Mouse (Mus musculus): ENCODE results near the gene Ypel2.

Ypel2 gene

DNA sequence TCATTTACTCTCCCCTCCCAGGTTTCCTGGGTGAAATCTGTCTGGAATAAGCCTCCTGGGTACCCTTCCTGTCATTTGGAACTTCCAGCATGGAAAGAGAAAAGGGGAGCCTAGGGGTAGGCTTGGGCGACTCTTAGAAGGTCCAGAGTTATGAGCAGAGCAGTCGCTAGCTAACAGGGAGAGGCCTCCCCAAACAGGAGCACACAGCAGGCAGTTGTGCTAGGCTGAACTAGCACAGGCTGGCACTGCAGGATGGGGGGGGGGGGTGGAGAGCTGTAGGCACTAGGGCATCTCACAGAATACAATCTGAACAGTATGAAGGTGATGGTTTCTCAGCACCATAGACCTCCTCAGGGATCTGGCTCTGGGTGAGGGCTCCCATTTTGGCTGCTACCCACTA, 31.1 kb downstream of the Ypel2 start:
- DNase-seq (ENCODE audit: low read depth, low spot score): no peak

DNA sequence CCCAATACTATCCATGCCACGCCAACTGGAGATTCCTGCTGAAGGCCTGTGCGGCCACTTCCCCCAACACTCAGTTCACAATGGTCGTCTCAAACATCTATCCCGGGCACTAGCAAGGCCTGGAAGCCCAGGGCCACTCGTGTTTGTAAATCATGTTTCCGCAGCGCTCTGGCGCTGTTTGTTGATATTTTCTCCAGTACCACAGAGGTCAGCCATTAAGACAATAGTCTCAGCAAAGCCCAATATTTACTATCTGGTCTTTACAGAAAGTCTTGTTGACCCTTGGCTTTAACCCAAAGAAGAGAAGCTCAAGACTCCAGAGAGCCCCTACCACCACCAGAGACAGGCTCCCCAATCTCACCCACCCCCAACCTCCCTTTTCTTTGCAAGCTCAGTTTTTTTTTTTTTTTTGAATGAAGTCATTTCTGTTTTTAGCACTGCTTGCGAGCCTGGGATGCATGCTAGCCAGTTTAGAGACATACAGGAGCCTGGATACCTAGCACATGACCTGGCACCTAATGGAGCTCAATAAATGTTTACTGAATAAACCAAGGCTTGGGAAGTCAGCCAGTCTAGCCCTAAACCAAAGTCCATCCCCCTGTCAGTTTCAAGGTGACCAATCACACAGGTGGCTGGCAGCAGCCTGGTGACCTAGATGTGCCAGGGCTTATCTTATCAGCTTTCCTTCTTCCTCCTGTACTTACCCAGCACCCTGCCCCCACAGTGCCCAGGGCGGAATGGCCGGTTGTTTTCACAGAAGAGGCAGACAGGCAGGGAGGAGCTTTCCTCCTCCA, 31.8 kb downstream of the Ypel2 start:
- no peak for DNase-seq (ENCODE audit: low read depth, low spot score)

DNA sequence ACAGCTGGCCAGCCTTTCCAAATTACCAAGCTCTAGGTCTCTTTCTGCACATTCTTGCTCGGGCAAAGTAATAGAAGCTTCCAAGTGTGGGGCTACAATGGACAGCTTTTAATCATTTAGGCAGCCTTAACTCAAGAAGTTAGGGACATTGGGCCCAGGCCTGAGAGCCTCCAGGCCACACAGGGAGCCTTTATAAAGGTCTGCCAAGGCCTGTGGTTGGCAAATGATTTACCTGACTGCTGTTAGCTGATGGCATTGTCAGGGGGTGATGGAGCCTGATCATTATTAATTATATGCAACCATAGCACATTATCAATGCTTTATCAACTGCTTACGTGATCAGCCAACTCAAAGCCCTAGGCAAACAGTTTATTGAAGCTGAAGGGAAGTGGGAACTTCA, 33.2 kb downstream of the Ypel2 start:
- no peak for DNase-seq (ENCODE audit: low read depth, low spot score)

DNA sequence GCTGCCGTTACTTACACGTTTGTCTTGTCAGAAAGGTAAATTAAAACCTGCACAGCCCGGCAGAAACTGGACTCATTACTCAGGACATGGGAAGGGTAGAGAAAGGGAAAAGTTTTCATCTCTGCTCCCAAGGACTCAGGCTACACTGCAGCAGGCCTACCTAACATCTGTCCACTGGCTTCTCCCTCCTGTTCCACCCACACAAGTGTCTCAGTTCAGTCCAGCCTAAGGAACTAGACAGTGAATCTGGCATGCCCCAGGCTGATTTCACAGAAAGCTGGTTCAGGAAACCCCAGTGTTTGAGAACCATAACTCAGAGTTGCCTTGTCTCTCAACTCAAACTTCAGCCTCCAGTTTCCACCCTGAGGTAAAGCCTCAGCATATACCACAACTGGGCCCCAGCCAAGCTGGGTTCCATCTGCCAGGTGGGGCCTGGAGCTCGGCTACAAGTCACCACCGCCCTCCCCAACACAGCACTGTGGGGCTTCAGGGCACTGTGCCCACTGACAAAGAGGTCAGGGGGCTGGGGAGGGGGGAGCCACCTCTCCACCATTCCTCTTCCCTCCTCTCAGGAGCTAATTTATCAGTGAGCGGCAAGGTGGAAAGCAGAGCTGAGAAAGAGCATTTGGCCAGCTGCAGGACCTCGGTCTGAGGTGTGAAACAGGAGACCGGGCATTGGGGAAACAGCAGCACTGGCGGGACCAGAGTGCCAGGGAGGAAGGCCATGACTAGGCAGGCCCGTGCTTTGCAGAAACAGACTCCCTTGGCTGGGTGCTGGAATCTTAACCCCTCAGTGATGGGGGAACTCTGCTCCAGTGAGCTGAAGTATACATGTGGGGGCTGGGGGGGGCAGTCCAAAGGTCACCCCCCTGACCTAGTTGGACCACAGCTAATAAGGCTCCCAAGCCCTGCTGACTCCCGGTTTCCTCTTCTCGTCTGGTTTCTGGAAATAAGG, 34.5 kb downstream of the Ypel2 start:
- no peak for DNase-seq (ENCODE audit: low read depth, low spot score)

DNA sequence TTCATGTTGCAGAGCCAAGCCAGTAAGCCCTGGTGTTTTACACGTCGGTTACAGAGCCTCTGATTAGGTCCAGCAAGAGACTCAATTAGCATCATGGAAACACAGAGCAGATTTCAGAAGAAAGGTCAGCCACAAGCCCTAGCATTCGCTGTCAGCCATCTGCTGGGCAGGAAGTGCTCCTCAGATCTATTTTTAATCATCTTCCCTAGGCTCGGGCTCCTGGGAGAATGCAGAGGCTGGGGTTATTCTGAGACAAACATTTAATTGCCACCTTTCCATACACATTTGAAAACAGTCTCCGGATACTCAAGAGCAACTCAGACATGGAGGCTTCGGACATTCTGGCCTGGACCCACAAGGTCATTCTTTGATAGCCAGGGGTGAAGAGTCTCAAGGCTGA, 35.3 kb downstream of the Ypel2 start:
- no peak for DNase-seq (ENCODE audit: low read depth, low spot score)

DNA sequence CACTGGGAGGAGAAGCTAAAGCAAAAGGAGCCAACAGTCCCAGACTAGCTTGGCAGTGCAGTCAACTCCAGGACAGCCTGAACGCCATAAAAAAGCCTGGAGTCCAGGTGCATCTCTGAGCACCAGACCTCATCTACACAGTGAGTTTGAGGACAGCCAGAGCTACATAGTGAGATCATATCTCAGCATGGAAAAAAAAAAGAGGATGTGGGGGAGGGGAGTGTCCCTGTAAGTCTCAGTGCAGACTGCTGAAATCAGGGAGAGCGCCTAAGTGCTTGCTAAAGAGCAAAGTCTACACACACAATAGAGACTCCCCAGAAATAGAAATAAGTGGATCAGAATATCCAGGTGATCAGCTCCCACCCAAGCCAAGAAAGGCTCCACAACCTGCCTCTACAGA, 37.1 kb downstream of the Ypel2 start:
- DNase-seq (ENCODE audit: low read depth, low spot score): no peak

DNA sequence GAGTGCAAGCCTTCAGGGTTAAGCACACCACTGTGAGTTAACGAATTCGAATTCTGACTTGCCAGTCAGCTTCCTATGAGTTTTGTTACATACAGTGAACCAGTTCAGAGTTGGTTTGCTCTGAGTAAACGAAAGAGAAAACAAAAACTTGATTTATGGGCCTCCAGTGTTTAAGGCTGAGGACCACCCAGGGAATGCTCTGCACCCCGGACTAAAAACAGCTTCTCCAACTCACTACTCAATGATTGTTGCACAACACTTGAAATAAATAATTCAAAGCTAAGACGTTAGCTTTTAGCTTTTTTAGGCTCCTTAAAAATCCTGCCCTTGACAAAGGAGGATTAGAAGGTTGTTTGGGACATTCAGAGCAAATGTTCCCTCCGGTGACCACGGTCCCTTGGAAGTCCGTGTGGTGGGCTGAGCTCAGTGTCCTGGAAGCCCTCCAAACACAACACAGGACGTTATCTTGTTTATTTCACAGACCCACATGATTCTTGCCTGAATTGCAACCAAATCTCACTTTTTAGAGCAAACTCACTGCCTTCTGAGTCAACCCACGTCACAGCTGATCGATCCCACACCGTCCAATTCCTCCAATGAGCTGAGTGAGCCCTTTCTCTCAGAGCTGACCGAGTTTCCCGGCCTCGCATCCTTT, 38.8 kb downstream of the Ypel2 start:
- DNase-seq (ENCODE audit: low read depth, low spot score): no peak

DNA sequence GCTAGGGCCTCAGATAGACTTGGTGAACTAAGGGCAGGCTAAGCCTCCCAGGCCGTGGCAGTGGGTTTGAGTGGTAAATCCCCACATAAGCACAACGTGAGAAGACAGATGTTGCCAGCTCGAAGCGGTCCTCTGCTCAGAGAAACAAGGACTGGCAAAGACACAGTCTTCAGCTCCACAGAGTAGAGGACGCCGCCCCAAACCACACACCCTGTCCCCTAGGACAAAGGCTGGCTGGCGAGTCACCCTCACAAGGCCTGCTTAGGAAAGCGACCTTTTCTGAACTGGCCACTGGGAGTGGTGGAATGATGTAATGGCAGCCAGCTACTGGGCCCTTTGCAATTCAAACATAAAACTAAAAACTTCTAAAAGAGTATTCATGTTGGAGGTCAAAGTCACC, 40.4 kb downstream of the Ypel2 start:
- DNase-seq (ENCODE audit: low read depth, low spot score): no peak

DNA sequence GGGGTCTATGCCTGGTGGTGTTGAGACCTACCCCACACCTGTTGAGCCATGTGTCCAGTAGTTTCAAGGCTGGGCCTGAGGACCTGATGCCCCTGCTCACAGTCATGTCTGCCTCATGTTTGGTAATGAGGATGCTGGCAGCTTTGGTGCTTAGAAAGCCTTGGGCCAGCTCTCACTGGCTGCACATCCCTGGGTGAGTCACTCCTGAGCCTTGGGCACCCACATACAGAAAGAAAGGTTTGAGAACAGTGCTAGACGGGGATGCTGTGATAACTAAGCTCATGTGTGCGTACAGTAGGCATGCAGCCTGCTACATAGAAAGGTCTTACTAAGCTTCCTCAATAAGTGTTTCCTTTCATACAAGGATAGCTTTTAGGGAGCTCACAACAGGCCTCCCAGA, 40.8 kb downstream of the Ypel2 start:
- no peak for DNase-seq (ENCODE audit: low read depth, low spot score)

DNA sequence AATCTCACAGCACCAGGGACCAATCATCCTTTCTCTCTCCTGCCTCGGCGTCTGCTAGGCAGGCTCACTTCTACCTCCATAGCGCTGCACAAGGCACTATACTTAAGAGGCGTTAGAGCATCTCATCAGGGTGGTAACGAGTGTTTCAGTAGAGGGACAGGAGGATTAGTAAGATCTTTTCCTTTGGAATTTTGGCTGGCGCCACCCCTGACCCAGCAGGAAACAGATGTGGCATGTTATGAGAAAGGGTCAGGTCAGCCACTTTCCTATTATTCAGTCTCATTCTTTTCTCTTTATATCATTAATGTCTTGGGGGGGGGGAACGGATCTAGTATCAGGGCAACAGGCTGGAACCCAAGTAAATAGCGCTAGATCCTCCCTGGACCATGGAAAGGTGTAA, 41.8 kb downstream of the Ypel2 start:
- DNase-seq (ENCODE audit: low read depth, low spot score): no peak

DNA sequence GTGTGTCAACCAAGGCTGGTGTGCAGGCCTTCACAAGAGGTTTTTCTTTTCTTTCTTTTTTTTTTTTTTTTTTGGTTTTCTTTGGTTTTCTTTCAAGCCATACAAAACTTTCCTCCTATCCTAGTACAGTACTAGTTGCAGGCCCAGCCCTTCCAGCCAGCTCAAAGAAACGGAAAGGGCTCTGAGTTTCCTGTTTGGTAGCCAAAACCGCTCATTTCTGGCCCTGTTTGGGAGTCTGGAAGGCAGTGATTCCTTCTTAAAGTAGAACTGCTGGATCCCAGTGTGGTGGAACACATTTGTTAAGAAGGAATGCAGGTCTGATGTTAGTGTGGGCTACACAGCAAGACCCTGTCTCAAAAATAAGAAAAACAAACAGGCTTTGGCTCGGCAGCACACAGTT, 43.0 kb downstream of the Ypel2 start:
- no peak for DNase-seq (ENCODE audit: low read depth, low spot score)

DNA sequence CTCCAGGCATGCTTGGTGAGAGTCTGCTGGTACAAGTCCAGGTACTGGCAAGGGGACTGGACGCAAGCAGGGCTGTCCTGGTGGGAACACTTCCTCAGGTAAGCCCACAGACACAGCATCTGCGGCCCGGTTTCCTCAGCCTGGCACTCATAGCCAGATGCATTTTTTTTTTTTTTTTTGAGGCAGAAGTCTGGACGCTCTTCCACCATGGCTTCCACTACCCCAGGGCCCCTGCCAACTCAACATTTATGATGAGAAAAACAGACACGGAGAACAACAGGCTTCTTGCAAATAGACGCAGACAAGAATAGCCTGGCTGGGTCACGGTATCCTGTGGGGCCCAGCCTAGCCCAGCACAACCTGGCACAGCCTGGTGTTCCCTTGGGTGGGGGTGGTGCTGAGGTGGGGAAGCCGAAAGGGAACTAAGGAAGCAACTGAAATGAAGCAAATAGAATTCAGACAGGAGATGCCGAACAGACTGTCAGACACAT, 43.5 kb downstream of the Ypel2 start:
- no peak for DNase-seq (ENCODE audit: low read depth, low spot score)

DNA sequence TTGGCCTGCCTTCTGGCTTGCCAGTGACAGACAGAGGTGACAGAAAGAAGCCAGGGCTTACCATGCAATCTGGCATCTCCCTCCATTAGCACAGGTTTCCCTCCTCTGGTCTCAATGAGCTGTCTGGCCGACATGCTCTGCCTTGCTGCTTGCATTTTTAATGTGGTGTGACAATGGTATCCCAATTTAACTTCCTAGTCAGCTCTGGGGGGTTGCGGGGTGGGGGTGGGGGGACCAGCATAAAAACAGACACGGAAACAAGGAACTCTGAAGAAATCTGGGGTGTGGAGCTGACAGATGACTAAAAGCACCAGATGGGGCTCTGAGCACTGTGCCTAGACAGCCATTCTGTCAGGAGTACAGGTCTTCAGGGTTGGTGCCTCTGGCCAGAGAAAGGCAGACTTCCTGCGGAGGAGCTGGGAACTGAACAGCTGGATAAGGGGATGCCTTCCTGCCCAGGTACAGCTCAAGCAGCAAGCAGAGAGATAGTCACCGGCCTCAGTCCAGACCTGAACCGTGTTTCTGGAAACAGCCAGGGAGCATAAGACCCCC, 46.8 kb downstream of the Ypel2 start:
- no peak for DNase-seq (ENCODE audit: low read depth, low spot score)

DNA sequence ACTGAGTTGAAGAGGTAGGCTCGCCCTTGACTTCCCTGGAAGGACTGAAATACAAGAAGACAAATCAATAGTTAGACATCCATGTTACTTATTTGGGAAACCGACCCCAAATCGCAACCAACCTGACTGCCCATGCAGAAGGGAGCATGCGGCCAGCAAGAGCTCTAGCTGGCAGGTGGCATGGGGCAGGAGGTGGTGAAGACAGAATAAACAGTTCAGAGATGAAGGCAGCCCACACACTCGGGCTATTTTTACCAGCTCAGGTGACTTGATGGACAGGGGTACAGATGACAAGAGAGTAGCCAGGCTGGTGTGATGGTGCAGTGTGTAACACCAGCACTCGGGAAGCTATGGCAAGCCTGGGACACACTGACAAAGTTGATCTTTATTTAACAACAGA, 47.6 kb downstream of the Ypel2 start:
- DNase-seq (ENCODE audit: low read depth, low spot score): no peak

DNA sequence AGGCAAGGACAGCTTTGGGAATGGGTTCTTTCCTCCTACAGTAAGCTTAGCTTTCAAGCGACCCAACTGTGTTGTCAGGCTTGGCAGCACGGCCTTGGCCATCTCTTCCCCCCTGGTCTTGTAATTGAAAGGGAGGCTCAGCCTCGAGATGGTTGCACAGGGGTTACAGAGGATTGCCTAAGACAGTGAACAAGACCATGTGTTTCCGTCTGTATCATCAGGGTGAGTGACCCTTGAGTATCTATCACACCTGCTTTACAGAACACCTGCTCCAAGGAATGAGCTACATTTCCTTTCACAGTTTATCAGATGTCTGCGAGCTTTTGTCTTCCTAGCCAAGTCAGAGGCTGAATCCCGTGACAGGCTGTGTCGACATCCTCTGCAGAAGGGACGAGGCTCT, 48.4 kb downstream of the Ypel2 start:
- no peak for DNase-seq (ENCODE audit: low read depth, low spot score)

DNA sequence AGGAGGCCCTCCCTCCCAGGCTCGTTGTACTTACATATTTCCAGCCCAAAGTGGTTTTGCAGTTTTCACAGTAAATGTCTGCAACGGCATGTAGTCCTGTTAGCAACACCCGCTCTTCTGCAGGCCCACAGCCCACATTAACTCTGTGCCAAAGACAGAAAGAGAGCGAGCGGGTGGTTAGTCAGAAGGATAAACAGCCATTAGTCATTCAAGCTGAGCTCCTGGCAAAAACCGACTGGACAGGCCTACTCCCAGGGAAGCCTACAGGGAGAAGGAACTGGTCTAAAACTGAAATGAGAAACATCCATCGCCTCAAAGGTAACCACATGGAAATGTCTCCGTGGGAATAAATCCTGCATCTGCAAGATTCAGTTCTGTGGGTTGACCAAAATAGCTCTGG, 49.0 kb downstream of the Ypel2 start:
- DNase-seq (ENCODE audit: low read depth, low spot score): no peak

DNA sequence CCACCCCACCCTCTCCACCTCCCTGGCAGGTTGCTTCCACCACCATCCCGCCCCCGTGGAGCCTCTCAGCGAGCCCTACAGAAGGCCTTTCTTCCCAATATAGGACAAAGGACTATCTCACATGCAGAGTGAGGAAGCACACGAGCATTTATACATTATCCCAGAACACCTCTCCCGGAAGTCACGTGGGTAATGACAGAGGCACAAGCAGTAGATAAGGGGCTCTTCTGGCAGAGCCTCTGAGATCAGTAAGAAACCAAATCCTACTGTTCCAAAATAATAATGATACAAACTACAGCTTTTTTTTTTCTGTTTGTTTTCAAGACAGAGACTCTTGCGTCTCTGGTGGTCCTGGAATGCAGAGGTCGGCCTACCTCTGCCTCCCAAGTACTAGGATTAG, 51.6 kb downstream of the Ypel2 start:
- no peak for DNase-seq (ENCODE audit: low read depth, low spot score)

DNA sequence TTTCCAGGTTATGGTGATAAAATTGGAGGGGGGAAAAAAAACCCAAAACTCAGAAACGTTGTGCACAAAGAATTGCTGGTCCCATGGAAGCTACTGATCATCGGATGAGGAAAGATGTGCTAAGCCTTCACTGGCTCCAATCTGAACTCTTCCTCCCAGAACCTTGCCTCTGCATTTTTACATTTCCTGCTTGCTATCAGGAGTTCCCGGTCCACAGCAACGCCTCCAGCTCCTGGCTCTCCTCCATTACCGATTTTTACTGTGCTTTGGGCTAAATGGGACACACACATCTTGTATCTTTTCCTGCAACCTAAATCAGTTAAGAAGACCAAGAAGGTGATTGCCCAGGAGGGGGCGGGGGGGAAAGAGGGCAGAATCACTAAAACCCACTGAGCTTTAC, 54.0 kb downstream of the Ypel2 start:
- DNase-seq (ENCODE audit: low read depth, low spot score): no peak

DNA sequence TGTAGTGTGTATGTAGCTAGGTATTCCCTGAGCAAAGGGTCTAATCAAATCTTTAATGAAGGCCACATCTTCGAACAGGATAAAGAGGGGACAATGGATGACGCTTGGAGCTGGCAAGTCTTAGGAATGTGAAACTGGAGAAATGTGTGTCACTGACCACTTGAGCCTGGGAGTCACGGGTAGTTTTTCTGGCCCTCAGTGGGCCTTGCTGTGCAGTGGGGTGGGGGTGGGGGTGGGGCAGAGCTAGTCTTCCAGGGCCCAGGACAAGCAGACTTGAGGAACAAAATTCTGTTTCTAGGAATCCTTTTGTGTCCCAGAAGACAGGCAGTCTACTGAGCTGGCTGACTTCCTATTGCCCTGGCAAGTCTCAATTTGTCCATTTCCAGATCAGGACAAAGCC, 55.0 kb downstream of the Ypel2 start:
- DNase-seq (ENCODE audit: low read depth, low spot score): no peak

DNA sequence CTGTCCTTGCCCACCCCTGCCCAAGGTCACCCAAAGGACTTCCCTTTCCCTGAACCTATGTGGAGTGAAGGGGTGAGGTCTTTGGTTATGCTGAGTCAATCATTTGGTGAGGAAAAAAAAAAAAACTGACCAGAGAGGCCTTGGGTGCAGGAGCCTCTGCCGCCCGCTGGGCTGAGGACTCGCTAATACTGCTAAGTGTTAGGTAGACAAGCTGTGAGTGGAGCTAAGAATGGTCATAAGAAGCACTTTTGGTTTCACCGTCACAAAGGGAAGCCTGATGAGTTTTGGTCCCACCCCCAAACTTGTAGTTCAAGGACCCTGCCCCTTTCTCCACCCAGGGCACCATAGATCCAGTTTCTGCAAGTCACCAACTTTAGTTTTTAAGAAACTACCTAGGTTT, 55.4 kb downstream of the Ypel2 start:
- no peak for DNase-seq (ENCODE audit: low read depth, low spot score)

DNA sequence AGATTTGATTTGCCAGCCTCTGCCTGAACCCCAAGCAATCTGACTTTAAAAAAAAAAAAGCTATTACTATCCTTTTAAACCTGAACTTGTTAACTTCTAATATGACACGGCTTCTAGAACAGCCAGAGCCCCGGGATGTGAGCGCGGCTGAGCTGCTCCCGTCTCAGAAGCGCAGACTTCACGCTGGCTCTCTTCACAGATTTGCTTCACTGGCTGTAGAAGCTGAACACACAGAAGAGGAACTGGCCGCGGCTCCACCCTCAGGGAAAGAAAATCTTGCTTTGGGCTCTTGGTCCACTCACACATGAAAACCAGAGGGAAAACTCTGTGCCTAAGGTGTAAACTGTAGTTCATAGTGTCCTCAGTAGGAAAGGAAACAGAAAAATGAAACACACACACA, 56.6 kb downstream of the Ypel2 start:
- DNase-seq (ENCODE audit: low read depth, low spot score): no peak

DNA sequence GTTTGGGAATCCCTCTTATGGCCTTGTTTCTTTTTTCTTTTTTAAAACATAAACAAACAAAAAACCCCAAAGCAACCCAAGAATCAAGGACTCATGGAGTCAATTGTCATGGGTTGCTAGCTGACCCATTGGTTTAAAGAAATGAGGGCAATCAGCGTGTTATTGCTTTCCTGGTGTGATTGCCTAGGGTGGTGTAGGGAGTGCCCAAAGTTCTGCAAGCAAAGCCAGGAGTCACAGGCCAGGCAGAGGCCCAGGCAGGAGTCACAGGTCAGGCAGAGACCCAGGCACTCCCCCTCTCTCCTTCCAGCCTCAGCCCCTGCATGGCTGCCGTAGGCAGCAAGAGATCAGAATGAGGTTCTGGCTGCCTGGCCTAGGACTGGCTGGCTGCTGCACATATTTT, 58.6 kb downstream of the Ypel2 start:
- DNase-seq (ENCODE audit: low read depth, low spot score): no peak
